Mouse (Mus musculus) kidney, embryonic 14.5 days (tissue): Measurements from ENCODE around the gene Hoxa4. TPM values are rescaled to one million over a fixed set of nuclear protein-coding genes. Genes with fewer than 3 reads are reported as not detected.

ENCODE experiments used
- ATAC-seq: fragments of 200-750 bp; cut with Nextera tagmentation; 2 replicates; pipeline ENCODE4 v1.8.0; 2017; ENCODE audit warnings: moderate number of reproducible peaks, mild to moderate bottlenecking, moderate TSS enrichment, moderate library complexity; ENCODE audit not compliant: low FRiP score, low TSS enrichment
- H3K27ac ChIP-seq: fragments of 300-500 bp; sonication (generic); 2 replicates; pipeline ENCODE4 v1.5.1; 2014; ENCODE audit warnings: low read depth, mild to moderate bottlenecking, low read length, moderate library complexity, mixed read lengths
- H3K27me3 ChIP-seq: fragments of 300-500 bp; sonication (generic); 2 replicates; pipeline ENCODE4 v1.6.1; 2014; ENCODE audit warnings: mild to moderate bottlenecking, low read length; ENCODE audit not compliant: control insufficient read depth, insufficient read depth
- H3K36me3 ChIP-seq: fragments of 300-500 bp; sonication (generic); 2 replicates; pipeline ENCODE4 v1.6.1; 2014; ENCODE audit warnings: low read length, mixed read lengths; ENCODE audit not compliant: control insufficient read depth, insufficient read depth
- H3K4me1 ChIP-seq: fragments of 300-500 bp; sonication (generic); 2 replicates; pipeline ENCODE4 v1.6.1; 2014; ENCODE audit warnings: low read length, mixed read lengths; ENCODE audit not compliant: control insufficient read depth, insufficient read depth
- H3K4me2 ChIP-seq: fragments of 300-500 bp; sonication (generic); replicated peaks from 2 replicates; pipeline ENCODE4 v1.6.1; 2014; ENCODE audit warnings: low read depth, mild to moderate bottlenecking, low read length
- H3K4me3 ChIP-seq: fragments of 300-500 bp; sonication (generic); 2 replicates; pipeline ENCODE4 v1.5.1; 2014; ENCODE audit warnings: mild to moderate bottlenecking, low read length
- H3K9ac ChIP-seq: fragments of 300-500 bp; sonication (generic); 2 replicates; pipeline ENCODE4 v1.6.1; 2014; ENCODE audit warnings: low read depth, mild to moderate bottlenecking, low read length, moderate library complexity
- H3K9me3 ChIP-seq: fragments of 300-500 bp; sonication (generic); 2 replicates; pipeline ENCODE4 v1.6.1; 2016; ENCODE audit warnings: low read length; ENCODE audit not compliant: control insufficient read depth
- WGBS: fragments of 180-500 bp; shearing (Covaris S2); extraction: QIAGEN DNeasy Blood & Tissue Kit; methylation state at CpG from one replicate; pipeline ENCODE4 v1.1.7; 2014; 5-methylcytosine and 5-hydroxymethylcytosine counted together
- polyA plus RNA-seq: library from polyadenylated mRNA; unstranded; fragments of >200 nt; fragmentation: Nextera tagmentation; extraction: Ambion mirVana; gene quantifications from 2 replicates; pipeline ENCODE4 v1.2.1, GENCODE M21; 2014

Hoxa4 gene
- polyA plus RNA-seq, 1 experiment from 2014 or later, result 3.1 TPM

DNA sequence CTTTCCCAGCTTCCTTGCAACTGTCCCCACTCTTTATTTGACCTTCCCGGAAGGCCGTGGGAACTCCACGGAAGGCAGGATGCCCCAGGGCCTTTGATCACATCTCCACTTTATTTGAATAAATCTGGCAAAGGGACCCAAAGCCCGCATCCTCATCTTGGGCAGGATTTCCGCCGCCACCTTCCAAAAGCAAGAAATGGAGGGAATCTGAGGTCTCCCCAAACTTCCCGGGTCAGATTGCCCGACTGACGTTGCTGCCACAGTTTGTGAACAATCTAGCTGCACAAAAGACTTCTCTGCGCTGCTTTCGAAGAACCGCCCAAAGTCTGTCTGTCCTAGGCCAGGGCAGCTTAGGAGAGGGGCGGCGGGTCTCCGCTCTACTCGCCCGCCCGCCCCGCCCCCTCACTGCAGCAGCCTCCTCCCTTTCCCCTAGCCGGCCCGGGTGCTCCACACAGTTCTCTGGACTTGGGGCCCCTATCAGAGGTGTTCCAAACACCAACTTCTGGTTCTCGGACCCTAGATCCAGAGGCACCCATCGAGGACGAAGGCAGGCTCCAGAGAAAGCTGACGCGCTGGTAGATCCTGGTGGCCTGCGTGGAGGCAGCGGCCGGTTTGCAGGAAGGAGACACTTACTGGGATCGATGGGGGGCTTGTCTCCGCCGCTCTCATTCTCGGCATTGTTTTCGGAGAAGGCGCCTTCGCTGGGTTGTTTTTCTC, 33.5 kb upstream of the Hoxa4 start:
- Histone ChIP-seq H3K9me3 (no peaks in the 10 kb centered on the region), H3K9ac (peak overlapping the region; percentile 87), H3K36me3 (peaks cover 13% of the 10 kb centered on the region; the same call in 1 of the 2 replicates), H3K4me2 (peak overlapping the region; percentile 97), H3K4me3 (peak overlapping the region; percentile 64), H3K27ac (peak overlapping the region; percentile 90), H3K4me1 (peaks cover 21% of the 10 kb centered on the region; the same call in 1 of the 2 replicates), H3K27me3 (0 out of 2 replicates have a peak, but pooled peaks cover 9% of the 10 kb centered on the region)
- under 1% methylated on average over 36 of the region's 36 CpGs for WGBS
- no peak for ATAC-seq

GRCm38 (mm10) chr6:52223939-52224760, 32.6 kb upstream of the Hoxa4 start:
- H3K36me3 ChIP-seq, result peaks cover 10% of the 10 kb centered on the region; the same call in 1 of the 2 replicates
- peaks cover 30% of the 10 kb centered on the region; the same call in 1 of the 2 replicates for H3K4me1 ChIP-seq
- H3K4me3 ChIP-seq, result peak overlapping the region; percentile 64
- no peaks in the 10 kb centered on the region for H3K9me3 ChIP-seq
- peak overlapping the region; percentile 87 for H3K9ac ChIP-seq
- ATAC-seq, result no peak
- 1% methylated on average over 24 of the region's 24 CpGs for WGBS
- H3K27ac ChIP-seq, result peak overlapping the region; percentile 90
- H3K27me3 ChIP-seq, result 0 out of 2 replicates have a peak, but pooled peaks cover 7% of the 10 kb centered on the region
- peak overlapping the region; percentile 97 for H3K4me2 ChIP-seq

- Histone ChIP-seq H3K9me3 (no peaks in the 10 kb centered on the region), H3K9ac (peak overlapping the region; percentile 87), H3K27me3 (0 out of 2 replicates have a peak, but pooled peaks cover 7% of the 10 kb centered on the region), H3K4me3 (peak overlapping the region; percentile 64), H3K27ac (peak overlapping the region; percentile 98), H3K4me2 (peak overlapping the region; percentile 97), H3K4me1 (peaks cover 44% of the 10 kb centered on the region), H3K36me3 (peaks cover 10% of the 10 kb centered on the region; the same call in 1 of the 2 replicates)
- WGBS, result 2% methylated on average over 13 of the region's 13 CpGs
- ATAC-seq, result no peak
Measured at GRCm38 (mm10) chr6:52222729-52223128, 31.2 kb upstream of the Hoxa4 start.

DNA sequence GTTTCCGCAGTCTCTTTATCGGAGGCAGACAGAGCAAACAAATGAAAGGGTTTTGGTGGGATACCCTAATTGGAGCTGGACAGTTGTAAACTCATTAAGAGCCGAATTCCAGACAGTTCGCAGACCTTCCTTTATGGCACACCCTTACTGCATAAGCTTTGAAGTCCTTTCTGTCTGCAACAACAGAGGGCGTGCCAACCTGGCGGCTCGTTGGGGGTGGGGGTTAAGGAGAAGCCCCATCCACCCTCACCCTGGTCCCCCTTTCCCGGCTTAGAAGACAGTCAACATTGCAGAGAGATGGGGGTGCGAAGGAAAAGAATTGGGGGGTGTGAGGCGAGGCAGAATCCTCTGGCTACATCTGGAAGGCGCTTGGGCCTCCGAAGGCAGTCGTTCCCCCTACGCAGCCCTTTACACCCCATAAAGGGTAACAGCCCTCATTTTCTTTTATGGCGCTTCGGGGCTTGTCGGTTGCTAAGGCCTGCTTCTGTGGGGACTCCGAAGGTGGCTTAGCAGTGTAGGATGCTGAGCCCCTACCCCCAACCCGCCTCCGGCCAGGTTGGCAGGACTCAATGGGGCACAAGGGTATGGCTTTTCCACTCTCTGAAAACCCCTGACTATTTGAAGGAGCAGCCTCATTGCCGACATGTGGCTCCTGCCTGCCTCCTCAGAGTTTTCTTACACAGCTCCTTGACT, 30.6 kb upstream of the Hoxa4 start:
- peaks cover 39% of the 10 kb centered on the region for H3K4me1 ChIP-seq
- 0 out of 2 replicates have a peak, but pooled peaks cover 7% of the 10 kb centered on the region for H3K27me3 ChIP-seq
- ATAC-seq, result peak; percentile 43
- H3K9ac ChIP-seq, result peak overlapping the region; percentile 87
- peak overlapping the region; percentile 64 for H3K4me3 ChIP-seq
- no peaks in the 10 kb centered on the region for H3K9me3 ChIP-seq
- WGBS, result 2% methylated on average over 21 of the region's 21 CpGs
- H3K27ac ChIP-seq, result peak overlapping the region; percentile 98
- H3K4me2 ChIP-seq, result peak overlapping the region; percentile 97
- peaks cover 10% of the 10 kb centered on the region; the same call in 1 of the 2 replicates for H3K36me3 ChIP-seq

GRCm38 (mm10) chr6:52221337-52221992, 29.9 kb upstream of the Hoxa4 start, which contains the start of gene Hoxa7:
Hoxa7 (minus strand) TSS chr6:52221854.
- Histone ChIP-seq H3K4me3 (peak within 1 kb of the TSS; percentile 64), H3K9me3 (no peaks in the 10 kb centered on the region), H3K9ac (peak within 1 kb of the TSS; percentile 87), H3K27ac (peak within 1 kb of the TSS; percentile 98), H3K4me1 (peaks cover 34% of the 10 kb centered on the region), H3K4me2 (peak within 1 kb of the TSS; percentile 97), H3K27me3 (0 out of 2 replicates have a peak, but pooled peaks cover 7% of the 10 kb centered on the region), H3K36me3 (peaks cover 10% of the 10 kb centered on the region; the same call in 1 of the 2 replicates)
- ATAC-seq, result peak; percentile 25
- under 1% methylated on average over 46 of the region's 46 CpGs for WGBS

- Histone ChIP-seq H3K27me3 (0 out of 2 replicates have a peak, but pooled peaks cover 7% of the 10 kb centered on the region), H3K4me2 (peak overlapping the region; percentile 97), H3K36me3 (peaks cover 10% of the 10 kb centered on the region; the same call in 1 of the 2 replicates), H3K9me3 (no peaks in the 10 kb centered on the region), H3K4me3 (peak overlapping the region; percentile 64), H3K4me1 (peaks cover 34% of the 10 kb centered on the region), H3K9ac (peak overlapping the region; percentile 87), H3K27ac (peak overlapping the region; percentile 98)
- ATAC-seq, result no peak
- WGBS, result 3% methylated on average over 12 of the region's 12 CpGs
Measured at GRCm38 (mm10) chr6:52220865-52221310, 29.3 kb upstream of the Hoxa4 start.

- peaks cover 38% of the 10 kb centered on the region for H3K4me1 ChIP-seq
- peak overlapping the region; percentile 64 for H3K4me3 ChIP-seq
- peaks cover 10% of the 10 kb centered on the region; the same call in 1 of the 2 replicates for H3K36me3 ChIP-seq
- peak overlapping the region; percentile 87 for H3K9ac ChIP-seq
- ATAC-seq, result no peak
- H3K27ac ChIP-seq, result peak overlapping the region; percentile 98
- H3K27me3 ChIP-seq, result 0 out of 2 replicates have a peak, but pooled peaks cover 7% of the 10 kb centered on the region
- H3K4me2 ChIP-seq, result peak overlapping the region; percentile 97
- WGBS, result 6% methylated on average over 32 of the region's 32 CpGs
- H3K9me3 ChIP-seq, result no peaks in the 10 kb centered on the region
Measured at GRCm38 (mm10) chr6:52220003-52220864, 28.7 kb upstream of the Hoxa4 start.
